Mouse (Mus musculus) cortical plate, adult 2 months (tissue): Measurements from ENCODE around the gene Tenm4.

ENCODE experiments used
- CTCF ChIP-seq: fragments of 200-500 bp; IDR thresholded peaks from 2 replicates; pipeline ENCODE4 v1.5.1; 2011; ENCODE audit warnings: mild to moderate bottlenecking, control low read depth, low read length; ENCODE audit not compliant: insufficient read depth; ENCODE audit errors: extremely low read depth
- POLR2A ChIP-seq: fragments of 200-500 bp; IDR thresholded peaks from 2 replicates; pipeline ENCODE4 v1.6.1; 2011; ENCODE audit warnings: mild to moderate bottlenecking, low read length, control low read depth; ENCODE audit not compliant: insufficient read depth; ENCODE audit errors: extremely low read depth

DNA sequence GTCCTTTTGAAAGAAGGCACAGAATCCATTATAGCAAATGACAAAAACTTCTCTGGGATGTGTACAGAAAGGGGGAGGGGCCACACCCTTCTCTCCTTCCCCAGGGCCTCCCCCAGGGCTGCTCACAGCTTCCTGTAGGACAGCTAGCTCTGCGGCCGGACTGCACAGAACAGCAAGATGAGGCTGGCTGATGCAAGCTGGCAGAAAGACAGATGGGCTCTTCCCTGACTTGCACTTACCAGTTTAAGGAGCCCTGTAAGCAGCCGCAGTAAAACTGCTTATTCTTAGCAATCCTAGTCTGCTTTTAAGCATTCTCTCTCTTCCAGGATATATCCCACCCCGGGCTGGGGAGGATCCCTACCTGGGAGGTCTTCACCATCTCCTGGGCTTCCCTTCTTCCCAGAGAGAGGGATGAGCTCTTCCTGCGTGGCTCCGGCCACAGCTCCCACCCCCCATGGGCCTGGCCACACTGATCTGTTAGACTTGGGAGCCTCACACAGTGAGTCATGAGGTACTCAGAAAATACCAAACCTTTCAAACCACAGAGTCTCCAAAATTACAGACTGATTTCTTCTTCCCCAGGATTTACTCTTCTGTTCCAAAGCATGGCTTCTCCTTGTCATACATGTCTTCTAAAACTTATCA lies 646.1 kb downstream of the Tenm4 start:
- TF ChIP-seq CTCF (no peak), POLR2A (no peak)
